Mouse (Mus musculus) testis, adult 2 months (tissue): Measurements from ENCODE around the gene Smco2.

Source experiments
- CTCF ChIP-seq: fragments of 200-500 bp; IDR thresholded peaks from 2 replicates; pipeline ENCODE4 v1.5.1; 2012; ENCODE audit warnings: low read depth, mild to moderate bottlenecking, inconsistent platforms, low read length, moderate library complexity; ENCODE audit not compliant: control insufficient read depth, insufficient read depth, insufficient replicate concordance
- POLR2A ChIP-seq: fragments of 200-500 bp; IDR thresholded peaks from 2 replicates; pipeline ENCODE4 v1.6.1; 2012; ENCODE audit warnings: low read depth, mild to moderate bottlenecking, inconsistent platforms, low read length, moderate library complexity; ENCODE audit not compliant: control insufficient read depth

DNA sequence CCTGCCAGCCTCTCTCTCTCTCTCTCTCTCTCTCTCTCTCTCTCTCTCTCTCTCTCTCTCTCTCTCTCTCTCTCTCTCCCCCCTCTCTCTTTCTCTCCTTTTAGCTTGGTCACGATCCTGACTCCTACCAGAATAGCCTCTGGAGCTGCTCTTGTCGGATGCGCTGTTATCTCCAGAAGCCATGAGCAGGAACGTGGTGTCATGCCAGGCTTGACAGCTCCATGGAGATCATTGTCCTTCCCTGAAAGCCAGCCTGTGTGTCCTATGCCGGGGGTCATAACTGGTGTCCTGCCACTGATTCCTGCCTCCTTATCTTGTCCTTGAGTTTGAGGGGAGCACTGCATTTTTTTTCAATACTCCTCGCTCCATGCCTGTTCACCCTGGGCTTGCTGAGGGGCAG, 5.0 kb upstream of the Smco2 start:
- no peak for TF ChIP-seq POLR2A
- no peak for TF ChIP-seq CTCF
